Mouse (Mus musculus) stomach, postnatal 0 days (tissue): ENCODE data around the gene Wfdc18.

Source experiments
- CTCF ChIP-seq: IDR thresholded peaks from 2 replicates; pipeline ENCODE4 v1.5.1; 2016; ENCODE audit warnings: antibody characterized with exemption, low read depth, mild to moderate bottlenecking, moderate library complexity
- EP300 ChIP-seq: optimal IDR thresholded peaks from 2 replicates; pipeline ENCODE3; 2016; ENCODE audit warnings: antibody characterized with exemption

DNA sequence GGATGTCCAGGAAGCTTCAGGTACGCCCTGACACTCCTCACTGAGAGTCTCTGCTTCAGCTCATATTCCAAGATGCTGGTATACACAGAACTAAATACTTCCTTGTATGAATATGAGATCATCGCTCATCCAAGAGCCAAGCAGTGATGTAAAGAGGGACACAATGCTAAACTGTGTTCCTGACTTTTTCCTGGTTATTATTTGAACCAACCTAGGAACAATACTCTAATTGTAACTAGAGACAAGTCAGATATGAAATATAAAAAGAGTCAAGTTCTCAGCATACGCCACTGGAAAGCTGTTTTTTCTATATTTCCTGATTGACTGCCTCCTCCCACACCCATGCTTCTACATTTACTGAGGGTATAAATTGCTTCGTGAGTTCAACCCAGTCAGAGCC is at the start of gene Wfdc18:
- TF ChIP-seq CTCF: no peak
- TF ChIP-seq EP300: no peak
